Mouse (Mus musculus) adrenal gland, adult (tissue): Measurements from ENCODE around the gene Atf5.

Experiments used
- DNase-seq, 2 experiments: peaks; one replicate each; pipeline ENCODE4 v3.0.0; 2022 to 2023; ENCODE audit warnings: low spot score in 1 of 2; ENCODE audit not compliant: inconsistent age in 2 of 2

Gene Atf5

GRCm38 (mm10) chr7:44850789-44851624 is 34.5 kb upstream of the Atf5 start:
- DNase-seq, result peak; percentile 40 to 60

GRCm38 (mm10) chr7:44850146-44850545 is 33.7 kb upstream of the Atf5 start:
- peak; percentile 85 to 93 for DNase-seq

DNA sequence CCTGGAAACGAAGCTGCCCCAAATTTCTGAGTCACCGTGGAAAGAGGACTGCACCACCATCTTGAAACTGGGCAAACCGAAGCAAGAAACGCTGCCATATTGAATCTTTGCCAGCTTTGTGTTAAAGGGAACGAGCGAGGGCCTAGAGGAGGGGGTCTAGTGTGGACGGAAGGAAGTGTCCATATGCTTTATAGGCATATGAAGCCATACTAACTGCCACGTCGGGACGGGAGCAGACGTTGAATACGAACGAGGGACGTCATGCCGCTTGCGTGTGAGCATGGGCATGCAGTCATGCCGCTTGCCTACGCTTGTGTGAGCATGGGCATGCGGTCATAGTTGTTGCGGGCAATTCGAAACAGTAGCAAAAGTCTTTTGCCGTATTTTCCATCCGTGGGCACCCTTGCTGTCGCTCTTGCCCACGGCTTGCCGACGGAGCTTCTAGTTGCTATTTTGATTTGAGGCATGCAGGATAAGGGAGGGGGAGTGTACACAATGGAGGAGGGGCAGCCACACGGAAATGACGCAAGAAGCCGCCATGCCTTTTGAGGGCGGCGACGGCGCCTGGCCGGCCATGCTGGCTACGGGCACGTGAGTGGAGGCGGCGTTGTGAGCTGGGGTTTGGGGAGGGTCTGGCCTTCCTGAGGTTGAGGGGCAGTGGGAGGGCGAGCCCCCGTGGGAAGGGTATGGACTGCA is 33.1 kb upstream of the Atf5 start:
- peak; percentile 94 to 97 for DNase-seq

DNA sequence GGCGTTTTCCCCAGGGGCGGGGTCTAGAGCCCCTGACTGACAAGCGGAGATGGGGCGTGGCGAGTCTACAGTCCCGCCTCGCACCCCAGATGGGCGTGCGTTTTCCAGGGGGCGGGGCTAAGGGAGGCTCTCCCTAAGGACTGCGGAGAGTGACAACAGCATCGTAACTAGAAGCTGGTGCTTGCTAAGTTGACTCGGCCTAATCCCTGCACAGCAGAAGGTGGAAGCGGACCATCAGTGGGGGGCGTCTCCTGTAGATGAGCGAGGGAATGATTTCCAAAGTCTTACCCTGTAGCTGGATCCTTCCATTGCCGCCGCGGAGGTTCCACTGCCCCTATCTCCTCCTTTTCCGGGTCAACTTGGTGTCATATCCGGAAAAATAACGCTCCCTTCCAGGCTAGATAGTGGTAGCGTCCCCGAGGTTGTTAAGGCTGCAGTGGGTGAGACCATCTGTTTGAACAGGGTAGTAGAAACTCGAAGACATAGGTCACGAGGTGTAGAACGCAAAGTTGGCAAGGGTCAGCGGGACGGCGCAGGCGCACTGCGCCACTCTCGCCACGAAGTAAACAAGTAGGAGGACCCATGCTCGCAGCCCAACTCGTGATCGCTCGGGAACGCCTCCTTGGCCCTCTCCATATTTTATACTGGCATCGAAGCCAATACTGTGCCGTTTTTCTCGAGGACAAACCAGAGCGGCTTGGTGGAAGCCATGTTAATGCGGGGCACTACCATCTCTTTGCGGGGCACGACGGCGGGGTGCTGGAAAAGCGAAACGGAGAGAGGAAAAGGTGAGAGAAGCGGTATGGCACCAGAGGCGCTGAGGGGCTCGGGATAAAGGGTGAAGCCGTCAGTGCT is 32.3 kb upstream of the Atf5 start, which contains the start of the genes Akt1s1 and Tbc1d17:
Gene Akt1s1 (plus strand): TSS at position 431 of the 855 bp plus-strand sequence.
Gene Tbc1d17 (minus strand): TSS at position 519 of the 855 bp plus-strand sequence.
- DNase-seq, result peak; percentile 100

DNA sequence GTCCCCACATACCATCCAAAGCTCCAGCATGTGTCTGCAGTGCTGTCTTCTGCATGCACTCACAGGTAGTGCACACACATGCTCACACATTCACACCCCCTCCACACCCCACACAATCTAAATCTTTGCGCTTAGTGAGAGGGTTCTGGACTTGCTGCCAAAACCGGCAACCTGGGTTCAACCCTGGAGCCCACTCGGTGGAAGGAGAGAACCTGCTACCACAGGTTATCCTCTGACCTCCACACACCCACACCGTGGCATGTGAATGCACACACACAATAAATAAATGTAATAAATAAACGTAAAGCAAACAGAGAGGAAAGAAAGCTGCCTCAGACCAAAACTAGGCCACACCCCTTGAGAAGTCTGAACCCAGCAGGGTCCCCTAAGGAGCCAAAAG is 31.3 kb upstream of the Atf5 start:
- DNase-seq, result peak; percentile 53 to 62

DNA sequence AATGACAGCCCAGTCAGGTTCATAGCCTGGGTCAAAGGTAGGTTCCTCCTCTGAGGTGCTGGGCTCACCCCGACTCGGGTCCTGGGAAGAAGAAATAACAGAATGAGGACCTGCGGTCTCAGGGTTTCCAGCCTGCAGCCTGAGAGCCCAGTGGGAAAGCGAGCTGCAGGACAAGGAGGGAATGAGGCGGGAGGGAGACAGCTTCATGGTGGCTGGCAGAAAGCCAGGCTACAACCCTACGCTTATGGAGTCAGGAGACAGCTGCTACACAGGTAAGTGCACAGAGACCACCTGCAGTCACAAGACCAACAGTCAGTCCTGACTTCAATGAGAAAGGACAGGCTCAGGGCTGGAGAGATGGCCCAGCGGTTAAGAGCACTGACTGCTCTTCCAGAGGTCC is 30.3 kb upstream of the Atf5 start:
- DNase-seq, result no peak

- DNase-seq, result no peak
These were observed 28.5 kb upstream of the Atf5 start for GRCm38 (mm10) chr7:44845006-44845405.

DNA sequence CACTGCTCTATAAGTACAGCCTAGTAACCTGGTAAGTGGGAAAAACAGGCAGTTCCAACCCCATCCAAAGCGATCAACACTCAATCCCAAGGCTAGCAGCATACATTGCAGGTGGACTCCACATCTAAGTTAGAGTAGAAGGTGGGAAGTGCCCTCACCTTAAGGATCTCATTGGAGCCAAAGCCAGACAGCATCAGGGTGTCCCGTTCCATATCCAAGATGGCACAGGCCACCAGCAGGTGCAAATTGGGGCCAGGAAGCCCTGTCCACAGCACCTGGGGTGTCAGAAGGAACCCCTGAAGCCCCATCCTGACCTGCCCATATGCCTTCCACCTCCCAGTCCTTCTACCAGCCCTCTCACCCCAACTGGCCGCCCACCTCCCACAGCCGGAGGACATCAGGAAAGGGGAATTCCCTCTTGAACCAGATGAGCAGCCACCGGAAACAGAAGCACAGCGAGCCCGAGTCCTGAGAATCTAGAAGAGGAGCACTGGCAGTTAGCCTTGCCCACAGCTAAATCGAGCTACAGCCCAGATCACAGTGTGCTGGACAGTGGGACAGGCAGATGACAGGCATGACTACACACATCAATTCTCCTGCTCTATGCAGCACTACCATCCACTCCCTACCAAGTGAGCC is 25.5 kb upstream of the Atf5 start:
- no peak for DNase-seq

GRCm38 (mm10) chr7:44840426-44840825 is 24.0 kb upstream of the Atf5 start:
- no peak for DNase-seq

GRCm38 (mm10) chr7:44839491-44840191 is 23.2 kb upstream of the Atf5 start:
- peak; percentile 60 to 79 for DNase-seq

DNA sequence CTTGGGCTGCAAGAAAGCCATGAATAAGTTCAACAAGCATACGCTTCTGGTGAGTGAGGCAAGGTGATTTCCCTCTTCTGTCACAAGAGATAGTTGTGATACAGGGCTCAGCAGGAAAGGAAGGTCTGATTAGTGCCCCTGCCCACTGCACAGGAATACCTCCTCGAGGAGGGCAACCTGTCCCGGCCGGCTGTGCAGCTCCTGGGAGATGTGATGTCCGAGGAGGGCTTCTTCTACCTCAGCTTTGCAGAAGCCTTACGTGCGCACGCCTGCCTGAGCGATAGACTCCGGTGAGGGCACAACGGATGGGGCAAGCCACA is 22.7 kb upstream of the Atf5 start:
- no peak for DNase-seq

DNA sequence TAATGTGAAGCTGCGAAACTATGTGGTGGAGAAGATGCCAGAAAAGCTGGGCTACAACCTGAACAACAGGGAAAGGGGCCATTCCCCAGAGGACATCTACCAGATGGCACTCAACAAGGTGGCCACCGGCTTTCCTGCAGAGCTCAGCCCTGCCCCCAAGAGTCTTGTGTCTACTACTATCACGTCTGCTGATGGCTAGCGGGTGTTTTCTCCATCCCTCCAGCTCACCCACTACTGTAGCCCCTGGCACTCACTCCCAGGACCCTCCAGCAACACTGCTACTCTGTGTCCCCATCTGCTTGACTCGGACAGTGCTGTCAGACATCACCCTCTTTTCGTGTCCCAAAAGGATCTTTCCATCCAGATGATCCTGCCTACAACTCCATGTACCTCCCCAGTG is 21.6 kb upstream of the Atf5 start:
- no peak for DNase-seq

GRCm38 (mm10) chr7:44836423-44837053 is 20.1 kb upstream of the Atf5 start:
- DNase-seq, result no peak

DNA sequence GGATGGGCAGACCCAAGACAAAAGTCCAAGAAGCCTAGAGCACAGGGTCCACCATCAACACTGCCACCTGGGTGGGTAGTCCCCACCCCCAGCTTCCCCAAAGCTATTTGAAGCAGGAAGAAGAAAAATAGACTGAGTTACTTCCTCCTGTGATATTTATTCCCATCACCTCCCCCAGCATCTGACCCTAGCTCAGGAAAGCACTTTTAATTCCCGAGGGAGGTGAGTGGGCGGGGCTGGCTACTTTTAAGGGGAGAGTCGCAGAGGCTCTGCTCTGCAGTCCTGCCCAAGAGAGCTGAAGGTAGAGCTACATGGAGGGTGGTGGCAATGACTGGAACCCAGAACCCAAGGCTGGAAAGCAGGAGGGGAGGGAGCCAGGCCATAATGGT is 19.6 kb upstream of the Atf5 start:
- no peak for DNase-seq

DNA sequence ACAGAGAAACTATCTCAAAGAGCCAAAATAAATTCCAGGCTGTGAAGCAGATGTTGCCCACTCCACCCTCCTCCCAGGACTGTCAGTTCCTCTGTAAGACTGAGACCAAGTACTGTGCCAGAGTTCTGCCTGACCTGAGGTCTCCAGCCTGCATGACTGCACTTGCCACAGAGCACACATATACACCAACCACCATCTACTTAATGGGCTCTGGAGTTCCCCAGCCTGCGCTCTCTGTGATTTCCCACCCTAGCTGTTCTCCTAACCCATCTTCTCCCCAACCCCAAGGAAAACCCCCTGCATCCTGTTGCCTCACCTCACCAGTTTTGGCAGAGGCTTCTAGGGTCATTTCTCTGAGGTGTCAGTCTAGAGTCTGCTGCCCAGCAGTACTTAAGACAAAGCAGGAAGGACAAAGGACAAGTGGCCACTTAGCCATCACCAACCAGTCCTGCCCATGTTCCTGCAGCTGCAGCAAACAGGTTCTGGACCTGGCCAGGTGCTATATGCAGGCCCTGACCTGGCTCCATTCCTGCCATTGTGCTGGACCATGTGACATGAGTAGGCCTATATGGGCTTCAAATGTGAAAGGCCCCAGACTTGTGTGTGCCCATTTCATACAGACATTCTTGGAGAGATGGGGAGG is 19.0 kb upstream of the Atf5 start:
- DNase-seq, result no peak

GRCm38 (mm10) chr7:44832763-44833162 is 16.3 kb upstream of the Atf5 start:
- DNase-seq, result no peak

DNA sequence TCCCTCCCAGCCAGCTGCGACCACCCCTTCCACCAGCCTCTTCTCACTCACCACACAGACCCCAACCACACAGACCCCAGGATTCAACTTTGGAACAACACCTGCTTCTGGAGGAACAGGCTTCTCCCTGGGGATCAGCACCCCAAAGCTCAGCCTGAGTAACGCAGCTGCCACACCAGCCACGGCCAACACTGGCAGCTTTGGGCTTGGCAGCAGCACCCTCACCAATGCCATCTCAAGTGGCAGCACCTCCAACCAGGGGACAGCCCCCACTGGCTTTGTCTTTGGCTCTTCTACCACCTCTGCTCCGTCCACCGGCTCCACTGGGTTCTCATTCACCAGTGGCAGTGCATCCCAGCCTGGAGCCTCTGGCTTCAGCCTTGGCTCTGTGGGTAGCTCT is 12.2 kb upstream of the Atf5 start:
- DNase-seq, result no peak

GRCm38 (mm10) chr7:44826771-44827170 is 10.3 kb upstream of the Atf5 start:
- DNase-seq, result no peak

DNA sequence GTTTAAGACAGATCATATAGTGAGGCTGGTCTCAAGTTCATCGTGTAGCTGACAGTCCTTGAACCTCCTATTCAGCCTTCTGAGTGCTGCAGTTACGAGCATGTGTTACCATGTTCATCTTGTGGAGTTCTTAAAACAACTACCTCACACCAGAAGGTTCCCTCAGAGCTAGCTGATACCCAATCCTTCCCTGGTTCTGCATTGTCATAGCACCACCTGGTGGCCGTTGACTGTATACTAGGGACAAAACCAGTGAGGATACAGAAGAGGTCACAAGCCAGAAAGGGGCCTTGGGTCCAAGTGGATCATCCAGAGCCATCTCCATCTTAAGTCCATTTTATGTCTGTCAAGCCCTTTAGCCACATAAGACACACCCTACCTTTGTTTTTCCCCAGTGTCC is 8.4 kb upstream of the Atf5 start:
- peak; percentile 78 to 93 for DNase-seq
